Comparison of ENCODE assay signal across 22 mouse cellular contexts in the genomic region with DNA sequence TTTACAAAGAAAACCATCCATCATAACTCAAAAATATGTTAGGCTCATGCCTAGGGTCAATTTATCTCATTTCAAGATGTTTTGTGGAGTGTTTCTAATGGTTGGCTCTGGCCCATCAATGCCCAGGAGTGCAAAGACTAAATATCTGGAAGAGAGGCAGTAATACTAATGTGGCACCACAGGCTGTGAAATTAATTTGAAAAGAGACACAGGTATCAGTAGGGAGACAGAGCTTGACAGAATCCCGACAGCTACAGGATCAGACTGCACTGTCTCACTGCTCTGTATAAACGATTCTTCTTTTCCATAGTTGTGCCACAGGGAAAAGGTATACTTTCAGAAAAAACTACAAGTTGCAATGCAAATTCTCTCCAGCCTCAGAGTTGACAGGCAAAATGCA.
"Had no signal": no experiment of that assay in that cellular context is flagged by ENCODE, and none has a peak within 500 bp of the region (broad histone marks: within the 10 kb centered on the region; RNA-seq: fewer than 3 reads in every experiment).

No protein-coding gene starts in this region.

- ATAC-seq: forebrain, embryonic 16.5 days; inflammation-experienced regulatory T-cells, adult 6 months; intestine, embryonic 15.5 days; intestine, postnatal 0 days had no signal

- H3K36me3 ChIP-seq: heart, embryonic 10.5 days; heart, embryonic 12.5 days; intestine, embryonic 15.5 days; limb, embryonic 10.5 days; limb, embryonic 12.5 days had no signal

- H3K27me3 ChIP-seq: heart, embryonic 12.5 days; intestine, embryonic 15.5 days; limb, embryonic 12.5 days had no signal

- H3K9ac ChIP-seq: heart, embryonic 12.5 days; intestine, embryonic 15.5 days; limb, embryonic 12.5 days had no signal

- H3K4me2 ChIP-seq: heart, embryonic 12.5 days; intestine, embryonic 15.5 days; limb, embryonic 12.5 days; liver, embryonic 11.5 days had no signal

- H3K27ac ChIP-seq: gastrocnemius, adult 2 months; heart, embryonic 10.5 days; intestine, embryonic 15.5 days; layer of hippocampus, adult 2 months; left cerebral cortex, adult 2 months; limb, embryonic 10.5 days; limb, embryonic 12.5 days had no signal

- DNase-seq: gastrocnemius, adult 2 months; gastrocnemius, postnatal 10 days; gastrocnemius, postnatal 25 days; heart, adult 18-20 months; heart, postnatal 10 days; heart, postnatal 4 days; kidney, adult 18-20 months; kidney, postnatal 10 days; kidney, postnatal 25 days; kidney, postnatal 4 days; liver had no signal

- H3K9me3 ChIP-seq: heart, embryonic 10.5 days; heart, embryonic 12.5 days; intestine, embryonic 15.5 days; limb, embryonic 10.5 days; limb, embryonic 12.5 days had no signal

- H3K4me3 ChIP-seq: gastrocnemius, adult 2 months; heart, embryonic 10.5 days; heart, embryonic 12.5 days; intestine, embryonic 15.5 days; layer of hippocampus, adult 2 months; left cerebral cortex, adult 2 months; limb, embryonic 10.5 days; limb, embryonic 12.5 days had no signal

- H3K4me1 ChIP-seq: heart, embryonic 10.5 days; heart, embryonic 12.5 days; intestine, embryonic 15.5 days; limb, embryonic 10.5 days; limb, embryonic 12.5 days had no signal
